In the genomic region with DNA sequence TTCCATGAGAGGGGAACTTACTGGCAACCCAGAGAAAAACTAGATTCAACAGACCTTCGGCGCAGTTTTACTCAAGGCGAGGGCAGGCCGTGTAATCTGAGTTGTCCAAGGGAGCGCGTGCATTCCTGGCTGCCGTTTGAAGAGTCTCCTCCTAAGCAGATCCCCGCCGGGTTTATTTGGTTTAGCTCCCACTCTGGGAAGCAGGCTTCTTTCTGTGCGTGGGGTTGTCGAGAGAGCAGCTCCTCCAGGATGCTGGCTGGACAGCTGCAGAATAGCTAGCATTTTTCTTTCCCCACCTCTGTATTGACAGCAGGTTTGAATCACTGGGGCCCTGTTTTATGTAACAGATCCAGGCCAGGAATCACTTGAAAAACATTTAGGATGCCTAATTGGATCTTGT, we compare ENCODE assay signal across 7 mouse cellular contexts.
DNase-seq lines count a peak whose midpoint lies in the region; ATAC-seq lines count a peak whose summit lies in the region.

No protein-coding gene starts in this region.

- H3K27me3 ChIP-seq in kidney, embryonic 16.5 days (ENCODE audit: insufficient read depth, low read length), result no peaks in the 10 kb centered on the region
- no peaks in the 10 kb centered on the region for H3K27me3 ChIP-seq in heart, embryonic 15.5 days

- no peaks in the 10 kb centered on the region for H3K9me3 ChIP-seq in kidney, embryonic 16.5 days (ENCODE audit: low read length)
- no peaks in the 10 kb centered on the region for H3K9me3 ChIP-seq in heart, embryonic 15.5 days (replicated peaks)

- H3K4me3 ChIP-seq in kidney, embryonic 16.5 days (ENCODE audit: low read length), result no peak overlapping the region
- no peak overlapping the region for H3K4me3 ChIP-seq in heart, embryonic 15.5 days

- H3K4me1 ChIP-seq in kidney, embryonic 16.5 days (ENCODE audit: insufficient read depth, low read length), result peaks cover 8% of the 10 kb centered on the region; the same call in 1 of the 2 replicates
- peaks cover 16% of the 10 kb centered on the region for H3K4me1 ChIP-seq in heart, embryonic 15.5 days (replicated peaks)

- H3K36me3 ChIP-seq in kidney, embryonic 16.5 days (ENCODE audit: insufficient read depth, low read length), result no peaks in the 10 kb centered on the region
- no peaks in the 10 kb centered on the region for H3K36me3 ChIP-seq in heart, embryonic 15.5 days

- no peak for DNase-seq in kidney, adult 18-20 months
- DNase-seq in embryo, embryonic 9.5 days (ENCODE audit: extremely low spot score), result peak; percentile 57
- peak; percentile 51 for DNase-seq in lung, postnatal 36 days
- no peak for DNase-seq in adipocyte (ENCODE audit: low spot score)

- ATAC-seq in kidney, embryonic 16.5 days (ENCODE audit: low FRiP score, low TSS enrichment), result no peak; the same call in 1 of the 2 replicates
- ATAC-seq in heart, embryonic 15.5 days (replicated peaks; ENCODE audit: insufficient number of reproducible peaks, insufficient read depth, low FRiP score, low read depth), result 0 out of 2 replicates have a peak, but pooled peaks have one; percentile 12
- ATAC-seq in monocyte, adult 5-6 weeks (replicated peaks; ENCODE audit: insufficient number of reproducible peaks, low FRiP score, low TSS enrichment, poor library complexity, severe bottlenecking), result no peak

- no peak overlapping the region for H3K9ac ChIP-seq in kidney, embryonic 16.5 days (replicated peaks; ENCODE audit: low read length)
- no peak overlapping the region for H3K9ac ChIP-seq in heart, embryonic 15.5 days

- H3K27ac ChIP-seq in kidney, embryonic 16.5 days (ENCODE audit: low read length), result peak overlapping the region; percentile 39
- H3K27ac ChIP-seq in heart, embryonic 15.5 days, result peak overlapping the region; percentile 62

- H3K4me2 ChIP-seq in kidney, embryonic 16.5 days (replicated peaks; ENCODE audit: low read depth, low read length), result no peak overlapping the region
- H3K4me2 ChIP-seq in heart, embryonic 15.5 days, result no peak overlapping the region

- WGBS in kidney, embryonic 16.5 days, result 32% methylated on average over 11 of the region's 11 CpGs
- 19% methylated on average over 11 of the region's 11 CpGs for WGBS in heart, embryonic 15.5 days

Comparison
In these comparisons a context has a peak if more than half of its experiments do, and no peak if none do; other contexts are left out.
1. DNase-seq: peak in embryo, embryonic 9.5 days (single experiment) and lung, postnatal 36 days (single experiment); none in kidney, adult 18-20 months (single experiment) and adipocyte (single experiment).